Mouse (Mus musculus) heart, postnatal 0 days (tissue): ENCODE results near the gene Vmp1.

Experiments used
- CTCF ChIP-seq: IDR thresholded peaks from 2 replicates; pipeline ENCODE4 v1.5.1; 2016; ENCODE audit warnings: antibody characterized with exemption, control low read depth, low read depth
- EP300 ChIP-seq: IDR thresholded peaks from 2 replicates; pipeline ENCODE4 v1.6.1; 2016; ENCODE audit warnings: antibody characterized with exemption, low read depth

DNA sequence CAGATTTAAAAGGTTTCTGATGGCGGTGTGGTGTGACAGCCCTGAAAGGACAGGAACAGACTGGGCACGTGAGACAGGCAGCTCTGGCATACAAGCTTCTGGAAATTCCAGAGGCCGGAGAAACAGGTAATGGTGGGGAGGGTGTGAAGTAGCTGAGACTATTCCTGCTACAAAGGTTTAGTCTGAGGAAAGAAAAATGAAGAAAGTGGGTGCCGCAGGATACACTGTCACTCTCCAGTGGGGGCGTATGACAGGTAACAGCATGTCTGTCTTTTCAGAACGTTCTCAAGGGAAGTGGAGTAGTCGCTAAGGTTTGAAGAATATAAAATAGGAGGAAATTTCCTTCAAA, 83.5 kb downstream of the Vmp1 start:
- TF ChIP-seq CTCF (no peak), EP300 (no peak)
